Mouse (Mus musculus): ENCODE measurements around the gene 4930469K13Rik. TPM values are rescaled to one million over a fixed set of nuclear protein-coding genes. Genes with fewer than 3 reads are reported as not detected.

4930469K13Rik gene
- polyA plus RNA-seq, 1 experiment, result 22.3 TPM

GRCm38 (mm10) chr11:33965380-33965779 lies 133.0 kb downstream of the 4930469K13Rik start:
- H3K27ac ChIP-seq (ENCODE audit: control insufficient read depth, insufficient read depth, low read depth, low read length), result no peak overlapping the region
- no peaks in the 10 kb centered on the region for H3K27me3 ChIP-seq (ENCODE audit: control insufficient read depth, insufficient read depth, low read length)
- no peaks in the 10 kb centered on the region; the same call in 1 of the 2 replicates for H3K4me1 ChIP-seq (ENCODE audit: control insufficient read depth, insufficient read depth, low read length)
- no peak overlapping the region for H3K4me3 ChIP-seq (ENCODE audit: control insufficient read depth, low read depth, low read length)
- no peaks in the 10 kb centered on the region for H3K36me3 ChIP-seq (ENCODE audit: control insufficient read depth, insufficient read depth, low read length)
- no peak for TF ChIP-seq POLR2A (IDR thresholded peaks at IDR 0.05; ENCODE audit: control insufficient read depth, low read depth, low read length)
- no peak for TF ChIP-seq CTCF (IDR thresholded peaks at IDR 0.05; ENCODE audit: control insufficient read depth, insufficient read depth, insufficient replicate concordance, low read depth, low read length)

- Histone ChIP-seq H3K27me3 (ENCODE audit: control insufficient read depth, insufficient read depth, low read length) (no peaks in the 10 kb centered on the region), H3K4me3 (ENCODE audit: control insufficient read depth, low read depth, low read length) (no peak within 1 kb of the TSS), H3K36me3 (ENCODE audit: control insufficient read depth, insufficient read depth, low read length) (no peaks in the 10 kb centered on the region), H3K4me1 (ENCODE audit: control insufficient read depth, insufficient read depth, low read length) (no peaks in the 10 kb centered on the region; the same call in 1 of the 2 replicates), H3K27ac (ENCODE audit: control insufficient read depth, insufficient read depth, low read depth, low read length) (no peak within 1 kb of the TSS; the same call in 1 of the 2 replicates)
- TF ChIP-seq CTCF (IDR thresholded peaks at IDR 0.05; ENCODE audit: control insufficient read depth, insufficient read depth, insufficient replicate concordance, low read depth, low read length) (no peak), POLR2A (IDR thresholded peaks at IDR 0.05; ENCODE audit: control insufficient read depth, low read depth, low read length) (no peak)
Measured at GRCm38 (mm10) chr11:33962688-33963407, 135.5 kb downstream of the 4930469K13Rik start, which contains the start of gene Kcnmb1. Gene Kcnmb1 (plus strand): TSS chr11:33963013.

GRCm38 (mm10) chr11:33962178-33962577 lies 136.2 kb downstream of the 4930469K13Rik start:
- TF ChIP-seq POLR2A (IDR thresholded peaks at IDR 0.05; ENCODE audit: control insufficient read depth, low read depth, low read length) (no peak), CTCF (IDR thresholded peaks at IDR 0.05; ENCODE audit: control insufficient read depth, insufficient read depth, insufficient replicate concordance, low read depth, low read length) (no peak)
- H3K4me1 ChIP-seq (ENCODE audit: control insufficient read depth, insufficient read depth, low read length), result no peaks in the 10 kb centered on the region; the same call in 1 of the 2 replicates
- no peak overlapping the region for H3K27ac ChIP-seq (ENCODE audit: control insufficient read depth, insufficient read depth, low read depth, low read length)
- H3K36me3 ChIP-seq (ENCODE audit: control insufficient read depth, insufficient read depth, low read length), result no peaks in the 10 kb centered on the region
- H3K27me3 ChIP-seq (ENCODE audit: control insufficient read depth, insufficient read depth, low read length), result no peaks in the 10 kb centered on the region
- no peak overlapping the region for H3K4me3 ChIP-seq (ENCODE audit: control insufficient read depth, low read depth, low read length)

GRCm38 (mm10) chr11:33958713-33959112 lies 139.6 kb downstream of the 4930469K13Rik start:
- H3K27me3 ChIP-seq (ENCODE audit: control insufficient read depth, insufficient read depth, low read length), result no peaks in the 10 kb centered on the region
- H3K4me3 ChIP-seq (ENCODE audit: control insufficient read depth, low read depth, low read length), result no peak overlapping the region
- no peak for TF ChIP-seq CTCF (IDR thresholded peaks at IDR 0.05; ENCODE audit: control insufficient read depth, insufficient read depth, insufficient replicate concordance, low read depth, low read length)
- TF ChIP-seq POLR2A (IDR thresholded peaks at IDR 0.05; ENCODE audit: control insufficient read depth, low read depth, low read length), result no peak
- H3K27ac ChIP-seq (ENCODE audit: control insufficient read depth, insufficient read depth, low read depth, low read length), result no peak overlapping the region
- no peaks in the 10 kb centered on the region for H3K36me3 ChIP-seq (ENCODE audit: control insufficient read depth, insufficient read depth, low read length)
- no peaks in the 10 kb centered on the region for H3K4me1 ChIP-seq (ENCODE audit: control insufficient read depth, insufficient read depth, low read length)

- TF ChIP-seq CTCF (IDR thresholded peaks at IDR 0.05; ENCODE audit: control insufficient read depth, insufficient read depth, insufficient replicate concordance, low read depth, low read length), result no peak
- no peak for TF ChIP-seq POLR2A (IDR thresholded peaks at IDR 0.05; ENCODE audit: control insufficient read depth, low read depth, low read length)
- no peaks in the 10 kb centered on the region for H3K36me3 ChIP-seq (ENCODE audit: control insufficient read depth, insufficient read depth, low read length)
- no peaks in the 10 kb centered on the region for H3K27me3 ChIP-seq (ENCODE audit: control insufficient read depth, insufficient read depth, low read length)
- no peak overlapping the region for H3K27ac ChIP-seq (ENCODE audit: control insufficient read depth, insufficient read depth, low read depth, low read length)
- H3K4me1 ChIP-seq (ENCODE audit: control insufficient read depth, insufficient read depth, low read length), result no peaks in the 10 kb centered on the region
- H3K4me3 ChIP-seq (ENCODE audit: control insufficient read depth, low read depth, low read length), result no peak overlapping the region
Measured at GRCm38 (mm10) chr11:33957595-33957994, 140.8 kb downstream of the 4930469K13Rik start.

GRCm38 (mm10) chr11:33956623-33957022 lies 141.7 kb downstream of the 4930469K13Rik start:
- no peak overlapping the region for H3K27ac ChIP-seq (ENCODE audit: control insufficient read depth, insufficient read depth, low read depth, low read length)
- no peaks in the 10 kb centered on the region for H3K27me3 ChIP-seq (ENCODE audit: control insufficient read depth, insufficient read depth, low read length)
- H3K36me3 ChIP-seq (ENCODE audit: control insufficient read depth, insufficient read depth, low read length), result no peaks in the 10 kb centered on the region
- H3K4me3 ChIP-seq (ENCODE audit: control insufficient read depth, low read depth, low read length), result no peak overlapping the region
- no peaks in the 10 kb centered on the region for H3K4me1 ChIP-seq (ENCODE audit: control insufficient read depth, insufficient read depth, low read length)
- no peak for TF ChIP-seq POLR2A (IDR thresholded peaks at IDR 0.05; ENCODE audit: control insufficient read depth, low read depth, low read length)
- no peak for TF ChIP-seq CTCF (IDR thresholded peaks at IDR 0.05; ENCODE audit: control insufficient read depth, insufficient read depth, insufficient replicate concordance, low read depth, low read length)

GRCm38 (mm10) chr11:33955982-33956381 lies 142.4 kb downstream of the 4930469K13Rik start:
- Histone ChIP-seq H3K4me1 (ENCODE audit: control insufficient read depth, insufficient read depth, low read length) (no peaks in the 10 kb centered on the region), H3K27me3 (ENCODE audit: control insufficient read depth, insufficient read depth, low read length) (no peaks in the 10 kb centered on the region), H3K36me3 (ENCODE audit: control insufficient read depth, insufficient read depth, low read length) (no peaks in the 10 kb centered on the region), H3K4me3 (ENCODE audit: control insufficient read depth, low read depth, low read length) (no peak overlapping the region), H3K27ac (ENCODE audit: control insufficient read depth, insufficient read depth, low read depth, low read length) (no peak overlapping the region)
- TF ChIP-seq POLR2A (IDR thresholded peaks at IDR 0.05; ENCODE audit: control insufficient read depth, low read depth, low read length) (no peak), CTCF (IDR thresholded peaks at IDR 0.05; ENCODE audit: control insufficient read depth, insufficient read depth, insufficient replicate concordance, low read depth, low read length) (no peak)
